17 mouse cellular contexts compared by ENCODE assay signal in genomic region chr8:84927513-84927912, GRCm38 (mm10). TPM values are rescaled to one million over a fixed set of nuclear protein-coding genes. Genes with fewer than 3 reads are reported as not detected.
"Had no signal": no experiment of that assay in that cellular context is flagged by ENCODE, and none has a peak within 500 bp of the region (broad histone marks: within the 10 kb centered on the region; RNA-seq: fewer than 3 reads in every experiment).

No protein-coding gene starts in this region.

- H3K4me2 ChIP-seq: lung, embryonic 15.5 days; midbrain, embryonic 12.5 days; stomach, embryonic 15.5 days had no signal

- H3K27ac ChIP-seq: liver, embryonic 14.5 days; lung, embryonic 15.5 days; macrophage; midbrain, embryonic 12.5 days; neural tube, embryonic 12.5 days; stomach, embryonic 15.5 days had no signal

- H3K9me3 ChIP-seq: lung, embryonic 15.5 days; megakaryocyte, embryonic 14.5 days; midbrain, embryonic 12.5 days; neural tube, embryonic 12.5 days; stomach, embryonic 15.5 days had no signal

- H3K9ac ChIP-seq: liver, embryonic 14.5 days; lung, embryonic 15.5 days; midbrain, embryonic 12.5 days; neural tube, embryonic 12.5 days; stomach, embryonic 15.5 days had no signal

- H3K4me3 ChIP-seq: lung, embryonic 15.5 days; megakaryocyte, embryonic 14.5 days; midbrain, embryonic 12.5 days; neural tube, embryonic 12.5 days; stomach, embryonic 15.5 days had no signal

- DNase-seq: lung, adult 2 months; lung, postnatal 14 days; lung, postnatal 36 days; midbrain, embryonic 14.5 days; right cerebral cortex, postnatal 14 days; thymus, adult 18-20 months; thymus, postnatal 14 days; thymus, postnatal 36 days had no signal

- H3K36me3 ChIP-seq: lung, embryonic 15.5 days; stomach, embryonic 15.5 days had no signal

RNA-seq across cellular contexts. Expression of gene Rtbdn, which starts 19.3 kb away (rescaled TPM):
- polyA plus RNA-seq: liver, embryonic 14.5 days; lung, adult 2 months; lung, postnatal 0 days; macrophage; spleen, adult 2 months had no signal
